Mouse (Mus musculus): ENCODE data around the gene Ttyh2.

Gene Ttyh2

DNA sequence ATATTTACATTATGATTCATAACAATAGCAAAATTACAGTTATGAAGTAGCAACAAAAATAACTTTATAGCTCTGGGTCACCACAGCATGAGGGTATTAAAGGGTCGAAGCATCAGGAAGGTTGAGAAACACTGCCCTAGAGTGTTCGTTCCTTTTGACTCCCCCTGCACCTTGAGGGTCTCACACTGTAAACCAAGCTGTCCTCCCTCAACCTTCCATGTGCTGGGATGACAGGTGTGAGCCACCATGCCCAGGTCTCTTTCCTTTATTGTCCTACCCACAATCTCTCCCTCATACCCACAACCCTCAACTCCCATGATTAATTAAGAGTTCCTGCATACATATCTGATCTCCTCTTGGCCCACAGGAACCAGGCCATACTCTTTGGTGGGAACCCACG is 36.2 kb downstream of the Ttyh2 start:
- DNase-seq (ENCODE audit: low read depth), result no peak

DNA sequence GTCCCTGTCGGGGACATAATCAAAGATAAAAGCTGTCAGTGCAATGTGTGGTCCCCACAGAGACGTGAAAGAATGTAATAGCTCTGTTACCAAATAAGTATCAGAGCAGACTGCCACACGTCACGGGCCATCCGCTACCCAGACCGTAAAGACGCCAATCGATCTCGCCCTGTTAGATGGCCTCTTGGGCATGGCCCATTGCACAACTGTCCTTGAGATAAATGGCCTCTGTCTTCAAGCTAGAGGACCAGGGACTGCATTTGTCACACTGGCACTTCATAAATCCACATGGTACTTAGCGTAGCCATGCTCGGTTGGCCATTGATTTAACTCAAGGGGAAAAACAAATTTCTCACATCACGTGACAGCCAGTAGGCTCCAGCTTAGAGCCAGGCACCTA is 36.6 kb downstream of the Ttyh2 start:
- DNase-seq (ENCODE audit: low read depth), result no peak

DNA sequence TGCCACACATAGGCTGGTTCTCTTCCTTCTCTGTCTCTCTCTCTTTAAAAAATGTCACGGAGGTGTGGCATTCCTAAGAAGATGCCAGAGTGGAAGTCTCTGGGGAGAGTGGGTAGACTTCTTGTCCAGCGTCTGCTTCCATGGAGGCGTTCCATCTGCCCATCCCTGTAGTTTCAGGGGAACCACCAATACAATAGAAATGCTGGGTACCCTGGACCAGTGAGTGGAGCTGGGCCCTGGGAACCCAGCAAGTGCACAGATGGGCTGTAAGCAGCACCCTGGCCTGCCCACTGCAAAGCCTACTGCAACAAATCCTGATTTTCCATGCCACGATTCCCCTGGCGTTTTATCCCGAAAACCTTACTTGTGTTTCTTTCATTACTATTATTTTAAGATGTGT is 39.3 kb downstream of the Ttyh2 start:
- no peak for DNase-seq (ENCODE audit: low read depth)

DNA sequence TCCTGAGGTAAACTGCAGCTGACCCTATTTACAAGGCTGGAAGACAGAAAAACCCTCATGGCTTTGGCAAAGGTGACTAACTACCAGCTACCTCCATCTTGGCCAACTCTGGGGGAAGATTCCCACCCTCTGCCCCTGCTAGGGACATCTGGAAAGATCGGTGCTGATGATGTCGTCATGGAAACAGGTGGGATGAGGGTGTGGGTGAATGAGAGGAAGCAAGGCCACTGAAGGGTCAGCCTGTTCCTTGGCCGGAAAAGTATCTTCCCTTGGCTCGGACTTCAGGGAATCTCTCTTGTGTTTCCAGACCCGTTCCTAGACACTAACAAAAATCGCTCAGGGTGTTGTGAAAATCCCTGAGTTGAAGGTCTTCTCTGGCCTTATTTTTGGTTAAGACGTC is 40.3 kb downstream of the Ttyh2 start:
- no peak for DNase-seq (ENCODE audit: low read depth)

DNA sequence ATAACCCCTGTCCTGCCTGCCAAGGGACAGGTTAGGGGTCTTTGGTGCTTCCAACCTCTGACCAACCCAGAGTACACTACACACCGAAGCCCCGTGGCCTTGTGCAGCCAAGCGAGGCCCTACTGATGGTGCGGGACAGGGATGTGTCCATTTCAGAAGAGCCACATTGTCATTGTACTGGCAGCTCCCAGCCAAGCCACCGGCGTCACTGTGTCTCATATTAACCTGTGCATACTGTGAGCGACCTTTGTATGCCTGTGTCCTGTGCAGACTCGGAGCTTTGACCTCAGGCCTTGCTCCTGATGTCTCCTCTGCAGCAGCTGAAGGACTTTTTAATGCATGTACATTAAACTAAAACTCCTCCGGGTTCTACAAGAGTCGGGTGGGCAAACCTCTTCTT is 45.3 kb downstream of the Ttyh2 start:
- DNase-seq (ENCODE audit: low read depth), result no peak

DNA sequence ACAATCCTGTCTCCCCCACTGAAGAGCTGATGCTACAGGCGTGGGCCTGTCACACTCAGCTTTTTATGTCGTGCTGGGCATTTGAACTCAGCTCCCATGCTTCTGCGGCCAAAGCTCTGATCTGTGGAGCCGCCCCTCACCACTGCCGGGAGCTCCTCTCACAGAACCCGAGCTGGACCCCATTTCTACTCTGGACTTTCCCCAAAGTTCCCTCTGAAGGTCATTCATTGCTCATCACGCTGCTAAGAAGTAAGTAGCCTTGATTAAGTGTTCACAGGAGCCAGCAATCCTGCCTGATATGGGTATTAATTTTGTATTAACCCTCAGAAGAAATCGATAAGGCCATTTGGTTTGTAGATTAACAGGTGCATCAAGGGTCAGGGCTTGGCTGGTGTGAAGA is 47.2 kb downstream of the Ttyh2 start:
- no peak for DNase-seq (ENCODE audit: low read depth)

DNA sequence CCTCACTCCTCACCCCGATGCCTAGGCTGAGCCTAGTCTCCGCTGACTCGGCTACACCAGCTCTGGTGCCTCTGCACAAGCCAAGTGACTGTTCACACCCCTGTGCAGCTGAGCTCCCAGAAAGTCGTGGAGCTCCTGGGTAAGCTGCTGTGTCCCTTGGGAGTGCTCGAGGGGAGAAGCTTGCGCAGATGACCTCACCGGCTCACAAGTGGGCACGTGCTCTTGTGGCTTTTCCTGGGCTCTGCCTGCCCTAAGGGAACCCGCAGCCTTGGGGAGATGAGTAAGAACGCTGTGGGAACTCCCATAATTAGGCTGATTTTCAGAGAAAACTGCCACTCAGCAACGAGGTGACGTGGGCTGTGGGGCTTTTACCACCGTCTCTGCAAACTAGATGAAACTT is 47.8 kb downstream of the Ttyh2 start:
- no peak for DNase-seq (ENCODE audit: low read depth)

DNA sequence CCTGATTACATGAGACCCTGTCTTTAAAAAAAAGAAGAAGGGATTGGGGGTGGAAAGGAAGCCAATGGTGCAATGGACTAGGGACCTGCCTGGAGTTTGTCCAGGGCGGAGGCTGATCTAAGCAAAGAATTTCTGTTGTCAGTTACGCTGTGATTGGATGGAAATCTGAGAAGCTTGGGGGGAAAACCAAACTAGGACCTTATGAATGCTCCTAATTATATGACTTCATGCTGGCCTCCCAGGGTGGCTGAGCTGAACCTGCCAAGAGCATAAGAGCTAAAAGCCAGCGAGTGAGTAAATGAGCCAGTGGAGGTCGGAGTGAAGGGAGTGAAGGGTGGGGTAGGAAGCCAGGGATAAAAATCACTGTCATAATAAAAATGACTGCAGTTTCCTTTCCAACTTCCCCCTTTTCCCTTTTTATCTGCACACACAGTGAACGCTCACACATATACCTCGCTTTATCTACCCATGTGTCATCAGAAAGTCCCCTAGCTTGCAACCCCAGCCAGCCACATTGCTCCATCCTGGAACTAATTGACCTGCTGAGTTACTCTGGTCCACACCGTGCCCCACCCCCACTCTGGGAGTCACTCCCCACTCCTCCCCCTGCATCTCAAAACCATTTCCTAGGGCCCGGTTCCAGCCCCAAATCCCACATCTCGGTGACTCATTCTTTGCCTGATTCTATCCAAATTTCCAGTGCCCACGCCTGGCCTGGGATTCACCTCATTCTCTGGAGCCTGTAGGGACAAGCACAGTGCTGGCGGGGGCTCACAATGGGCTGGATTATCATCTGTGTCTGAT is 49.8 kb downstream of the Ttyh2 start:
- DNase-seq (ENCODE audit: low read depth), result no peak

DNA sequence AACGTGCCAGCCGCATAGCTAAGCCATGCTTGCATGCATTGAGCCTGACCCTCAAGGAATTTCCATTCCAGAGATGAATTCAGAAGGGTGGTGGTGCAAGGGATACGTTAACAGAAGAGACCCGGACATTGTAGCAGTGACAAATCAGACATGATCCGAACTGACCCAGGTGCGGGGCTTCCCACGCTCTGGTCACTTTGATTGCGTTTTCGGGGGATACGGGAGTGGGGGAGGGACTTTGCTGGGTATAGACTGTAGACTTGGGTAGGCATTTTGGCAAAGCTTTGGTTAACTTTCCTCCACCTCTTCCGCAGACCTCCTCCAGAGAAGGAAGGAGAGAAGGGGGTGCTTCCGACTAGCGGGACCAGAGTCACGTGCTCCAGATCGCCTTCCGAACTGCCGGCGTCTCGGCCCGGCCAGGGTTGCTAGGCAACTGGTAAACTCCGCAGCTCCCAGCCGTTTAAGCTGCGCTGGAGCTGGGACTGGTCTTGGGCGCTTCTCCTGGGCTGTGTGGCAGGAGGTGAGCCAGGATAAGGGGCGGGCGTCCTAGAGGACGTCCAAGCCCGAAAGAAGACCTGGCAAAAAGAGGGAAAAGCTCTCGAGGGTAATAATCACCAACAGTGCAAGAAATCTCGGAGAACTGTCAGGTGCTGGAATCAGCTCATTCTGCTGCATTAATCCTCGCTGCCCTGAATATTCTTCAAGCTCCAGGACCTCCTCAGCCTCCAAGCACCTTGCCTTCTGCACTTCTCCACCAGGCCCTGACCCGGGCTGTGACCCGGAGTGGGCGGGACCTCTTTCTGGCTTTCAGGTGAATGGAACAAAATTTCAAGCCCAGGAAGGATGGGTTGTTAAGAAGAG is 52.0 kb downstream of the Ttyh2 start, which contains the start of gene Dnaic2:
Gene Dnaic2 (plus strand): TSS at position 444 of the 861 bp plus-strand sequence.
- no peak for DNase-seq (ENCODE audit: low read depth)

DNA sequence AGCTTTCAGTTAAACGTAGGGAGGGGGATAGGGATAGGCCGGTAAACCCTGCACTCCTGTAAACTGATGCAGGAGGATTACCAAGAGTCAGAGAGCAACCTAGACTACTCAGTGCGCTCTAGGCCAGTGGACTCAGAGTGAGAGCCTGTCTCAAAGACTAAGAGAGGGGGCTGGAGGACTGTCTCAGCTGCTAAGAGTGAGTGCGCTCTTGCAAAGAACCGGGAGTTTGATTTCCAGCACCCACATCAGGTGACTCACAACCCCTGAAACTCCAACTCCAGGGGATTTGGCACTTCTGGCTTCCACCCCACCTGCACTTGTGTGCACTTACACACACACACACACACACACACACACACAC is 52.6 kb downstream of the Ttyh2 start:
- no peak for DNase-seq (ENCODE audit: low read depth)

DNA sequence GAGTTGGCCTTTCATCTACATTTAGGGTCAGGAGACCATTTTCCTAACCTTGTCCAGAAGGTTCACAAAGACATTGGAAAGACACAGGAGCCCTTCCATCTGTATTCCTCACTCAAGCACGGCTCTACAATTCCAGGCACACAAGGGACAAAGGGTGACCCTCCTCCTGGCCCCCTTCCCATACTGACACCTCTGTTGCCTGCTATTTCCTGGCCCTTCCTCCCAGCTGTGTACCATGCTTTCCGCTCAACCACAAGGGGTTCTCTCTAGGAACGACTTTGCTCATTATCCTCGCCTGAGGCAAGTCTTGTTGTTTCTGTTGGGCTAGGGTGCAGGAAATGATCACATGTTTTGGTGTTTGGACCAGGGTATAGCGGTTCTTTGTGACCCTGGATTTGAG is 53.1 kb downstream of the Ttyh2 start:
- DNase-seq (ENCODE audit: low read depth), result no peak

DNA sequence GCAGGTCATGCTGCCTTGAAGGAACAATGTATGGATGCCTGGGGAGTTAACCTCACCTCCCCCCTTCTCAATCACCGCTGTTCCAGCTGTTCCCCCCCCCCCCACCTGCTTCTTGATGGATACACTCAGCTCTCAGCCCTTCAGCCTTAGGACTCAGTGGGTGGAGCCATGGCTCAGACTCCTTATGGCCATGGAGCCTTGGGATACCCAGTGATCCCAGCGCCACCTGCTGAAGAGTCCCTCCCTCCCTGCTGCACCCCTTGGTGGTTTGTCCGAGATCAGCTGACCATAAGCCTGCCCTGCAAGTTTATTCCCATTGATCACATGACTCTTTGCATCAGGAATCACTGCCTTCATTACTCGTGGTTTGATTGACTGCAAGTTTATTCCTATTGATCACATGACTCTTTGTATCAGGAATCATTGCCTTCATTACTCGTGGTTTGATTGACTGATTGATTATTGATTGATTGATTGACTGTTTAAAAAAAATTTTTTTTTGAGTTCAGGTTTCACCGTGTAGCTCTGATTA is 54.7 kb downstream of the Ttyh2 start:
- no peak for DNase-seq (ENCODE audit: low read depth)

DNA sequence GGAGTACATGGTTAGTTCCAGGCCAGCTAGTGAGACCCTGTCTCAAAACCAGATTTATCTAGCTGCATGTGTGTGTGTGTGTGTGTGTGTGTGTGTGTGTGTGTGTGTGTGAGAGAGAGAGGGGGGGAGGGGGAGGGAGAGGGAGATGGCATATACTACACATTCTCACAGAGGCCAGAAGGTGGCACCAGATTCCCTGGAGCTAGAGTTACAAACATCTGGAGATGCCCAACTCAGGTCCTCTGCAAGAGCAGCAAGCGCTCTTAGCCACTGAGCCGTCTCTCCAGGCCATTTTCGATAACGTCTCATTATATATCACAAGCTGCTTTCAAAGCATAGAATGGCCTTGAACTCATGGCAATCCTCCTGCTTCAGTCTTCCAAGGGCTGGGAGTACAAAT is 56.5 kb downstream of the Ttyh2 start:
- DNase-seq (ENCODE audit: low read depth), result no peak

DNA sequence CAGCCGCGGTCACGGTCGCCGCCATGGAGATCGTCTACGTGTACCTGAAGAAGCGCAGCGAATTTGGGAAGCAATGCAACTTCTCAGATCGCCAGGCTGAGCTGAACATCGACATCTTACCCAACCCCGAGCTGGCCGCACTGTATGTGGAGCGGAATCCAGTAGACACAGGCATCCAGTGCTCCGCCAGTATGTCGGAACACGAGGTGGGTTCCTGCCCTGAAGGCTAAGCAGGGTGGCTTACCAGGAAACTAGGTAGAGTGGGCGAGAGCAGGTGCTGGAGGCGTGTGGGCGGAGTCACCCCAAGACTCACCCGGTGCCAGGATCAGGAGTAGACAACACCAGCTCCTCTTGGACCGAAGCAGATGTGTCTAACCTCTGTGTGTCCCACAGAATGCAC is 57.7 kb downstream of the Ttyh2 start:
- no peak for DNase-seq (ENCODE audit: low read depth)

DNA sequence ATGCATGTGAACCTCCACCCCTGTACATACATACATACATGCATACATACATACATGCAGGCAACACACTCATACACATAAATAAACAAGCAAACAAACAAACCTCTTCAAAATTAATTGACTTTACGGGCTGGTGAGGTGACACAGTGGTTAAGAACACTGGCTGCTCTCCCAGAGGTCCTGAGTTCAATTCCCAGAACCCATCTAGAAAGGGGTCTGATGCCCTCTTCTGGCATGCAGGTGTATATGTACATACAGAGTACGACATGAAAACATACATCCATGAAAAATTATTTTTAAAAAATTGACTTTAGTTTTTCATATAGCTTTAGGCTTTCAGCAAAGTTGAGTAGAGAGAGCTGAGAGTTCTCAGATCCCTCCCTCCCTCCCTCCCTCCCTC is 60.9 kb downstream of the Ttyh2 start:
- no peak for DNase-seq (ENCODE audit: low read depth)

DNA sequence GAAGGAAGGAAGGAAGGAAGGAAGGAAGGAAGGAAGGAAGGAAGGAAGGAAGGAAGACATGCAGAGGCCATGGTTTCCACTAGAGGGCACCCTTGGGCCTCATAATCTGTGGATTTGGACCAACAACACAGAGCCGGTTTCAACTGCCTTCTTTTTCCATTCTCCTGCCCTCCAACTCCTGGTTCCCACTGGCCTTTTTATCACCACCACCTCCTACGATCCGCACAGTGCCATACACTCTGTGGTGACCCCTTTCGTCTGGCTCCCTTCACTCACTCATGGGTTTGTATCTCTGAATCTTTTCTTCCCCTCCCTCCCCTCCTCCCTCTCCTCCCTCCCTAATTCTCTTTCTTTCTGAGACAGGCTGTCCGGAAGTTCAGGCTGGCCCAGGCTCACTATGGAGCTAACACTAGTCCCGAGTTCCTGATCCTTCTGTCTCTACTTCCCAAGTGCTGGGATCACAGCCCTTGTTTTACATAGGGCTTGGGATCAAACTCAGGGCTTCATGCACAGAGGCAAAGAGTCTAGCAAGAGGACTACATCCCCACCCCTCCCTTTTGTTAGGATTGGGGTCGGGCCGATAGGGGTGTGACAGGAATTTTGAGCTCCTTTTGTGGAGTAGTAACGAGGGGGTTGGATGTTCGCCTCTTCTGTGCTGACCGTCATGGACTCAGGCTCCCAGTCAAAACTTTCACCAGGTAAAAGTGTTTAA is 61.8 kb downstream of the Ttyh2 start:
- DNase-seq (ENCODE audit: low read depth), result no peak

DNA sequence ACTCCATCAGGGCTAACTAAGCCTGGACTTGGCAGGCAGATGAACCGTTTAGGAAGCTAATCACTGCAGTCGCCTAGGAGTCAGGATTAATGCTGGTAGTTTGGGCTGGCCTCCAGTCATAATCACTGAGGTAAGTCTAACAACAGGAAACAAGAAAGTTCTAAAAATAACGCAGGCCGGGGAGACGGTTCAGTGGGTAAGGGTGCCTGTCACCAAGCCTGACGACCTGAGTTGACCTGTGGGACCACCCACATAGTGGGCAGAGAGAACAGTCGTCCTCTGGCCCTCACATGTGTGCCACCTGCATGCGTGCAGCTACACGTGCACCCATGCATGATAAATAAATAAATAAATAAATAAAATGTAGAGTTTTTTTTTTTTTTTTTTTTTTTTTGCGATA is 65.4 kb downstream of the Ttyh2 start:
- no peak for DNase-seq (ENCODE audit: low read depth)

DNA sequence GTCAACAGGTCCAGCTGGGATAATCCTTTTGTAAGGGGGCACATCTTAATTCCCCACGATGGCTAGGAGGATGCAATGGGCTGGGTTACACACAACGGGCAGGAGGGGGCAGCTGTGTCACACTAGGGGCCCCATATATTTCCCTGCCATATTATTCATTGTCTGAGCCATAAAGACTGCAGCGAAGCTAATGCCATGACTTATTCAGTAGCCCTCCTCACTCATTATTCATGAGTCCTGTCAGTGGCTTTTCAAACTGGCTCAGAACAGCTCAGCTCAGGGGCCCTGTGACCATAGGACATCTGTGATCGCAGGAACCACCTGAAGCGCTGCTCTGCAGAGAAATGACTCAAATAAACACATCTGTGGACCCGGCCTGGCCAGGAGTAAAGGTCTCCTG is 66.2 kb downstream of the Ttyh2 start:
- no peak for DNase-seq (ENCODE audit: low read depth)

DNA sequence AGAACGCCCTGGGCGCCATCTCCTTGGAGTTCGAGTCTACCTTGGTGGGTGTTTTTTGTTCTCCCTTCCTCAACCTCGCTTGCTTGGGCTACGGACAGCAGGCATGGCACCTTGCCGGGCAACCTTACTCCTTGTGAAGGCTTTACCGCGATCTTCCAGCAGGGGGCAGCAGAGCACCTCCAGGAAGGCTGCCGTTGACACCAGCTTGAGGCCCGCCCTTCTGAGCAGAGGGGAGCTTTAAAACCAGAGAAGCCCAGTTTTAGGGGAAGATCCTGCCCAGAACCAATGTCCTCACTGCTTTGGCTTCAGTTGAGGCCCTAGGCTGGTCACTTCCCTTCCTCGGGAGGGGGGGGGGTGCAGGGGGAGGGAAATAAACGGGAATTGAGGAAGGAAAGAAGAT is 69.9 kb downstream of the Ttyh2 start:
- DNase-seq (ENCODE audit: low read depth), result peak; percentile 86

DNA sequence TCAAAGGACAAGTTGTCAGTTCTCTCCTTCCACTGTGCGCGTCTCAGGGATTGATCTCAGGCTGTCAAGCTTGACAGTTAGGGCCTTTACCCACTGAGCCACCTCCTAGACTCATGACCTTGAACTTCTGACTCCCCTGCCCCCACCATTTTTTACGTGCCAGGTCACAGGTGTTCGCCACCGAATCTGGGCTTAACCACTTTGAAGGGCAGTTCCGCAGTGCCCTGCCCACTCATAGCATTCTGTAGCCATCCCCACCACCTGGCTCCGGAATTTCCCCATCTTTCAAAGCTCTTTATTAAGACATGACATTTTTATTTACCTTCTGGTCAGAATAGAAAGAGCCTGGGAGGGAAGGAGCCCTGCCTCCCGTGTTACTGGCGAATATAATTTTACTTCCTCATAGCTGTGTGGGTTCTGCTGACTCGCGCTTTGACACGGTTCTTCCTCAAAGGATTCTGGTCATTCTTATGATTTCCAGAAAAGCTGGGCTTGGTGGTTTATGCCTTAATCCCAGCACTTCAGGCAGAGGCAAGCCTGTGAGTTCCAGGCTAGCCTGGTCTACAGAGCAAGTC is 72.4 kb downstream of the Ttyh2 start:
- DNase-seq (ENCODE audit: low read depth), result no peak

DNA sequence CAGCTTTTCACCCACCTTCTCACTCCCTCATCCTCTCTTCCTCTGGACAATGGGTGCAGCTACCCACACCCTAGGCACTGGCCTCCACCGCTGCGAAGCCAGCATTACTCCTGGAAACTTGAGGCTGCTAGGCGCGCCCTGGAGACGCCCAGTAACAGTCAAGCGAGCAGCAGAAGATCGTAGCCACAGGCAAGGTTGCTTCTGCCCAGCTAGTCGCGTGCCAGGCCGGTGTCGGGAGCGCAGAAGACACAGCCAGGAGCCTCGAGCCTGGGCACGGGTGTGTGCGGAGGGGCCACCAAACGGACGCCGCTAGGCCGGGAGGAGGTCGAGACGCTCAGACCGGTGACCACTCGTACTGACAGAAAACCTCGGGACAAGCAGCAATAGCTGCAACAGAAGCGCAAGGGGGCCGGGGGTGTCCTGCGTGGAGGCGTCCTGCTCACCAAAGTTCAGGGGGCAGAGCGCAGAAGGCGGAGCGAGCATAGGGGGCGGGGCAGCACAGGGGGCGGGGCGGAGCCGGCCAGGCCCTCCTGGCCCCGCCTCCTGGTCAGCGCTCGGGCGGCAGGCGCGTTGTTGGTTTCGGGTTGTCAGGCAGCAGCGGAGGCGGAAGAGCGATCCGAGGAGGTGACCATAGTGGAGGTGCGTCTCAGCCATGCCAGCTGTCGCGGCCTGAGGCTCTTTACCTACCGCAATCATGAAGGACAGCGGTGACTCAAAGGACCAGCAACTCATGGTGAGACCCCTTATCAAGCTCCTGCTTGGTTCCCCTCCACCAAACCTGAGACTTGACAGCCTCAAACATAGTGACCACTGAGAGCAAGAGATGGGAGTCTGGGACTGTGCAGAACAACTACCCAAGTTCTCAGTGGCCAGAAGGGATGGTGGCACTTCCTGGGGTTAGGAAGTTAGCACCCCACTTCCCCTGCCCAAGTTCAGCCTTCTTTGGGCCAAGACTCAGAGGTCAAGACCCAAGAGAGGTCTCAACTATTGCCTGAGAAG is 89.9 kb downstream of the Ttyh2 start, which contains the start of gene Kif19a:
Gene Kif19a (plus strand): TSS at position 569 of the 999 bp plus-strand sequence.
- no peak for DNase-seq (ENCODE audit: low read depth)
